Mouse (Mus musculus) c-Kit-positive CD71-positive TER-119-negative erythroid progenitor cells, embryonic 14.5 days (primary cell): Measurements from ENCODE around the gene Cyp4x1.

Experiments
- DNase-seq: peaks from one replicate; pipeline ENCODE4 v3.0.0-alpha.2; 2013; ENCODE audit warnings: low read depth

Cyp4x1 gene

DNA sequence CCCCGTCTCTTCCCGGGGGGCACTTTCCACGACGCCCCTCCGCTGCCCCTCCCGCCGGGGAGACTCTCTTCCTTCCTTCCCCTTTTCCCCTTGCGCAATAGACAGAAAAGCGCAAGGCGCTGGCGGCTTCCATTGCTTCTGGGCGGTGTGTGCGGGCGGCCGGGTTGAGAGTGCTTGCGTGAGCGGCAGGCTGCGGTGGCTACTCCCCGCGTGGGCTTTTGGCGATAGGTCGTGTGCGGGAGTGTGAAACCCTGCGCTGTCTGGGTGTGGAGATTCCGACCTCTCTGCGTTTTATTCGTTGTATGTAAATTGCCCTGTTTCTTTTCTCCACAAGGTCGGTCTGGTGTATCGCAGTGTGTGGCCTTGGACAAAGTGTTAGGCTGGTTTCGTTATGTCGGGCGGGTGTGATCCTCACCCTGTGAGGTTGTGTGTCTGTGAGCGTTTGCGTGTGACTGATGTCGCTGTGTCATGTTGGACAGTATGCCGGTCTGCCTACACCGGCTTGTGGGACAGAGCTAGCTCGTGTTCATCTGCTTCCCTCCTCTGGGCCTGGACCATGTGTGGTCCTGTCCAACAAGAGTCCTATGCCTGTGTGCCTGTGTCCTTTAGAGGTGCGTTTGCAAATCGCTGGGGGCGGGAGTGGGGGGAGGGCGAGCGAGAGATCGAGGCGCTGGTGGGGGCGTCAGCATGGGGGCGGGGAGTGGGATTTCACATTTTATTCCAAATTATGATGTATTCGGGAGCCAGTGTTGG, 77.0 kb downstream of the Cyp4x1 start:
- no peak for DNase-seq

- peak; percentile 85 for DNase-seq
Measured at GRCm38 (mm10) chr4:115056371-115056920, 77.6 kb downstream of the Cyp4x1 start, which contains the start of gene Tal1. Gene Tal1, plus strand, starts transcription at chr4:115056426.
